Mouse (Mus musculus) cerebellum, adult 2 months (tissue): Measurements from ENCODE around the gene Cdrt4. TPM values are rescaled to one million over a fixed set of nuclear protein-coding genes. Genes with fewer than 3 reads are reported as not detected.

ENCODE experiments used
- DNase-seq, 2 experiments: peaks; one replicate each; pipeline ENCODE4 v3.0.0; 2021
- H3K27ac ChIP-seq: fragments of 200-500 bp; 2 replicates; pipeline ENCODE4 v1.5.1; 2012; ENCODE audit warnings: low read length, control low read depth, inconsistent platforms; ENCODE audit not compliant: insufficient read depth
- H3K27me3 ChIP-seq: fragments of 200-500 bp; 2 replicates; pipeline ENCODE4 v1.6.1; 2012; ENCODE audit warnings: inconsistent platforms, mild to moderate bottlenecking, low read length, moderate library complexity; ENCODE audit not compliant: control insufficient read depth, insufficient read depth
- H3K4me1 ChIP-seq: fragments of 200-500 bp; 2 replicates; pipeline ENCODE4 v1.6.1; 2011; ENCODE audit warnings: low read length; ENCODE audit not compliant: control insufficient read depth, insufficient read depth
- H3K4me3 ChIP-seq: fragments of 200-500 bp; replicated peaks from 2 replicates; pipeline ENCODE3; 2011; ENCODE audit warnings: mild to moderate bottlenecking, low read depth, low read length, control low read depth; ENCODE audit not compliant: insufficient read depth
- CTCF ChIP-seq: fragments of 200-500 bp; IDR thresholded peaks from 2 replicates; pipeline ENCODE4 v1.5.1; 2011; ENCODE audit warnings: low read depth, mild to moderate bottlenecking, control low read depth, low read length, moderate library complexity, borderline replicate concordance; ENCODE audit not compliant: insufficient read depth
- POLR2A ChIP-seq: fragments of 200-500 bp; IDR thresholded peaks from 2 replicates; pipeline ENCODE4 v1.6.1; 2011; ENCODE audit warnings: low read length, control low read depth, borderline replicate concordance; ENCODE audit not compliant: insufficient read depth
- WGBS: fragments of 180-500 bp; shearing (Covaris S2); methylation state at CpG from one replicate; pipeline ENCODE4 v1.1.7; 2018; 5-methylcytosine and 5-hydroxymethylcytosine counted together
- polyA plus RNA-seq: library from polyadenylated mRNA; depleted of rRNA; stranded (reverse); fragments of >200 nt; gene quantifications from 2 replicates; pipeline ENCODE4 v1.2.3, GENCODE M21; 2012

The Cdrt4 gene
- polyA plus RNA-seq, 1 experiment: 0.26 TPM

GRCm38 (mm10) chr11:62933099-62933498, 17.9 kb upstream of the Cdrt4 start:
- H3K4me3 ChIP-seq: no peak overlapping the region
- H3K27ac ChIP-seq: no peak overlapping the region
- H3K27me3 ChIP-seq: no peaks in the 10 kb centered on the region
- TF ChIP-seq CTCF (no peak), POLR2A (no peak)
- no peaks in the 10 kb centered on the region for H3K4me1 ChIP-seq
- DNase-seq: no peak
- WGBS: 81% methylated on average over 9 of the region's 9 CpGs

DNA sequence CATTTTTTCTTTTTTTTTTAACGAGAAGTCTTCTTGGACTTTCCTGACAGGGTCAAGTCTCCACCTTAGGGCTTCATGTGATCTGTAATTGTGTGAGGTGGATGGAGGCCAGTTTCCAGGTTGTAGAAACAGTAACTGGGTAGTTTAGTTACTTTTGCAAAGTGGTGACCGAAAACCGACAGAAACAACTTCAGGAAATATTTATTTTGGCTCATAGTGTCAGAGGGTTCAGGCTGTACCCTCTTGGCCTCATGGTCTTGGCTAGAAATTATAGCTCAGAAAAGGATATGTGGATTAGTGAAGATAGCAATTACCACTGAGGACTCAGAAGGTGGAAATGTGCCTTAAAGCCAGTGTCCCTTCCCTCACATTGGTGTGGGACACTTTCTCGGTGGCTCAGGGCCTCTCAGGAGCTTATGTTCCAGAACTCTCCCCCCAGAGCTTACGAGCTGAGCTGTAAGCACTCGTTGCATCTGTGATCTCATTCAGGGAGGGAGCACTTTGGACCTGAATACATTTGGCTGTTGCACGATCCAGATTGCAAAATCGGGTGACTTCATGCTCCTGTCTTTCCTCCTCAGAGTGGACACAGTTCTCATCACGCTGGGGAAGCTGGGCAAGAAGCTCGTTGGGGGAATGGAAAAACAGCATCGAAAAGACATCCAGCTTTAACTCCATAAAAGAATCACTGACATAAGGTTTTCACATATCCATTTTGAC, 16.0 kb upstream of the Cdrt4 start:
- H3K4me1 ChIP-seq: no peaks in the 10 kb centered on the region
- H3K4me3 ChIP-seq: no peak overlapping the region
- no peaks in the 10 kb centered on the region for H3K27me3 ChIP-seq
- TF ChIP-seq POLR2A: no peak
- TF ChIP-seq CTCF: no peak
- no peak overlapping the region for H3K27ac ChIP-seq
- 80% methylated on average over 11 of the region's 11 CpGs for WGBS
- no peak for DNase-seq

- no peak overlapping the region for H3K27ac ChIP-seq
- no peaks in the 10 kb centered on the region for H3K27me3 ChIP-seq
- H3K4me1 ChIP-seq: no peaks in the 10 kb centered on the region
- TF ChIP-seq CTCF (no peak), POLR2A (no peak)
- no peak overlapping the region for H3K4me3 ChIP-seq
- no peak for DNase-seq
- WGBS: 91% methylated on average over 6 of the region's 6 CpGs
Observed at GRCm38 (mm10) chr11:62937986-62938385, 13.0 kb upstream of the Cdrt4 start.

GRCm38 (mm10) chr11:62938921-62939320, 12.1 kb upstream of the Cdrt4 start:
- H3K27ac ChIP-seq: no peak overlapping the region
- TF ChIP-seq CTCF (no peak), POLR2A (no peak)

GRCm38 (mm10) chr11:62940176-62940575, 10.8 kb upstream of the Cdrt4 start:
- H3K4me1 ChIP-seq: no peaks in the 10 kb centered on the region
- DNase-seq: no peak
- TF ChIP-seq CTCF: no peak
- no peak for TF ChIP-seq POLR2A
- H3K27ac ChIP-seq: no peak overlapping the region
- H3K4me3 ChIP-seq: no peak overlapping the region
- WGBS: 91% methylated on average over 3 of the region's 3 CpGs
- no peaks in the 10 kb centered on the region for H3K27me3 ChIP-seq

More at GRCm38 (mm10) chr11:62938921-62939320, 12.1 kb upstream of the Cdrt4 start:
- no peak for DNase-seq
- Histone ChIP-seq H3K4me3 (no peak overlapping the region), H3K4me1 (no peaks in the 10 kb centered on the region), H3K27me3 (no peaks in the 10 kb centered on the region)
- WGBS: 58% methylated on average over 5 of the region's 5 CpGs

- no peaks in the 10 kb centered on the region for H3K27me3 ChIP-seq
- H3K4me3 ChIP-seq: no peak overlapping the region
- no peak for TF ChIP-seq CTCF
- no peak for TF ChIP-seq POLR2A
- no peaks in the 10 kb centered on the region for H3K4me1 ChIP-seq
- WGBS: 74% methylated on average over 6 of the region's 6 CpGs
- H3K27ac ChIP-seq: no peak overlapping the region
- no peak for DNase-seq
Observed at GRCm38 (mm10) chr11:62943538-62943937, 7.5 kb upstream of the Cdrt4 start.

- Histone ChIP-seq H3K4me1 (no peaks in the 10 kb centered on the region), H3K27me3 (no peaks in the 10 kb centered on the region), H3K4me3 (no peak overlapping the region), H3K27ac (no peak overlapping the region)
- no peak for TF ChIP-seq POLR2A
- TF ChIP-seq CTCF: no peak
- 53% methylated on average over 4 of the region's 4 CpGs for whole genome bisulfite sequencing
- DNase-seq: no peak
Observed at GRCm38 (mm10) chr11:62945514-62945913, 5.5 kb upstream of the Cdrt4 start.

GRCm38 (mm10) chr11:62949548-62949947, 1.4 kb upstream of the Cdrt4 start:
- no peak overlapping the region for H3K27ac ChIP-seq
- WGBS: 83% methylated on average over 1 of the region's 1 CpGs
- H3K4me3 ChIP-seq: no peak overlapping the region
- no peak for DNase-seq
- TF ChIP-seq POLR2A (no peak), CTCF (no peak)
- H3K27me3 ChIP-seq: no peaks in the 10 kb centered on the region
- H3K4me1 ChIP-seq: no peaks in the 10 kb centered on the region
